15 mouse cellular contexts compared by ENCODE assay signal in genomic region chr12:75061731-75062130, GRCm38 (mm10).
A peak's percentile ranks its signal among the peaks of the same experiment; 100 is the strongest.
DNase-seq lines count a peak whose midpoint lies in the region; ATAC-seq and TF ChIP-seq lines count a peak whose summit lies in the region.
"Had no signal": no experiment of that assay in that cellular context is flagged by ENCODE, and none has a peak within 500 bp of the region (broad histone marks: within the 10 kb centered on the region; RNA-seq: fewer than 3 reads in every experiment).

No protein-coding gene starts in this region.

- DNase-seq in heart, adult 18-20 months: peak; percentile 6 to 7
- no peak for DNase-seq in heart, adult 11 months
- DNase-seq in lung, embryonic 14.5 days: peak; percentile 1
- no peak for DNase-seq in lung, adult 18-20 months
- DNase-seq in brain, embryonic 14.5 days (ENCODE audit: low read depth): peak; percentile 69
- no peak for DNase-seq in urinary bladder, postnatal 25 days (ENCODE audit: low spot score)
- DNase-seq: adrenal gland, adult 8-10 months; kidney, adult 8-10 months; lung, adult 2 months; spleen, adult 18-20 months; thymus, postnatal 36 days had no signal

- ATAC-seq in lung, embryonic 14.5 days (ENCODE audit: insufficient read depth): no peak
- 0 out of 2 replicates have a peak, but pooled peaks have one; percentile 23 for ATAC-seq in forebrain, embryonic 15.5 days (replicated peaks)
- no peak for ATAC-seq in inflammation-experienced regulatory T-cells, adult 6 months
- ATAC-seq: hindbrain, embryonic 16.5 days had no signal

- H3K4me2 ChIP-seq in lung, embryonic 14.5 days: no peak overlapping the region
- no peak overlapping the region for H3K4me2 ChIP-seq in forebrain, embryonic 15.5 days (replicated peaks)
- H3K4me2 ChIP-seq: limb, embryonic 12.5 days had no signal

- no peak overlapping the region for H3K27ac ChIP-seq in lung, embryonic 14.5 days (ENCODE audit: low read depth)
- H3K27ac ChIP-seq in forebrain, embryonic 15.5 days (replicated peaks): peak overlapping the region; percentile 11; the same call in 1 of the 2 replicates
- H3K27ac ChIP-seq: limb, embryonic 12.5 days had no signal

- no peak for TF ChIP-seq CTCF in lung, embryonic 14.5 days (IDR thresholded peaks at IDR 0.05; ENCODE audit: low read depth)
- TF ChIP-seq CTCF in brain, embryonic 14.5 days (IDR thresholded peaks at IDR 0.05; ENCODE audit: borderline replicate concordance, extremely low read depth, insufficient read depth, insufficient read length): no peak

- no peaks in the 10 kb centered on the region for H3K9me3 ChIP-seq in lung, embryonic 14.5 days (ENCODE audit: low read depth, low read length)
- no peaks in the 10 kb centered on the region for H3K9me3 ChIP-seq in forebrain, embryonic 15.5 days
- H3K9me3 ChIP-seq: limb, embryonic 12.5 days had no signal

- no peaks in the 10 kb centered on the region for H3K4me1 ChIP-seq in lung, embryonic 14.5 days (ENCODE audit: insufficient read depth)
- H3K4me1 ChIP-seq in forebrain, embryonic 15.5 days: peaks cover 18% of the 10 kb centered on the region
- H3K4me1 ChIP-seq: limb, embryonic 12.5 days had no signal

- H3K4me3 ChIP-seq in lung, embryonic 14.5 days (ENCODE audit: low read depth, low read length): no peak overlapping the region
- no peak overlapping the region for H3K4me3 ChIP-seq in forebrain, embryonic 15.5 days
- H3K4me3 ChIP-seq: limb, embryonic 12.5 days had no signal

- 61% methylated on average over 4 of the region's 4 CpGs for WGBS in lung, embryonic 14.5 days
- 33% methylated on average over 4 of the region's 4 CpGs for WGBS in forebrain, embryonic 15.5 days

- TF ChIP-seq POLR2A in brain, embryonic 14.5 days (IDR thresholded peaks at IDR 0.05; ENCODE audit: borderline replicate concordance, extremely low read depth, insufficient read depth, insufficient read length, poor library complexity, severe bottlenecking): no peak

- no peaks in the 10 kb centered on the region for H3K27me3 ChIP-seq in lung, embryonic 14.5 days (ENCODE audit: insufficient read depth, low read length)
- H3K27me3 ChIP-seq in forebrain, embryonic 15.5 days: no peaks in the 10 kb centered on the region
- H3K27me3 ChIP-seq: limb, embryonic 12.5 days had no signal

- no peak overlapping the region for H3K9ac ChIP-seq in lung, embryonic 14.5 days
- no peak overlapping the region for H3K9ac ChIP-seq in forebrain, embryonic 15.5 days (replicated peaks)
- H3K9ac ChIP-seq: limb, embryonic 12.5 days had no signal

- no peaks in the 10 kb centered on the region for H3K36me3 ChIP-seq in lung, embryonic 14.5 days (ENCODE audit: insufficient read depth)
- H3K36me3 ChIP-seq in forebrain, embryonic 15.5 days: no peaks in the 10 kb centered on the region
- H3K36me3 ChIP-seq: limb, embryonic 12.5 days had no signal

Comparison
In these comparisons a context has a peak if more than half of its experiments do, and no peak if none do; other contexts are left out.
1. DNase-seq: peak in heart, adult 18-20 months (2 of 2), lung, embryonic 14.5 days (single experiment) and brain, embryonic 14.5 days (single experiment); none in heart, adult 11 months (single experiment), lung, adult 18-20 months (0 of 2) and urinary bladder, postnatal 25 days (single experiment).